Mouse (Mus musculus) R1 (cell line): ENCODE measurements around the gene Scamp1.

ENCODE experiments used
- DNase-seq: peaks from one replicate; pipeline ENCODE4 v3.0.0-alpha.2; 2018; ENCODE audit warnings: low read depth, low spot score

Scamp1 gene

GRCm38 (mm10) chr13:94177148-94177547, 108.5 kb downstream of the Scamp1 start:
- peak; percentile 65 for DNase-seq

DNA sequence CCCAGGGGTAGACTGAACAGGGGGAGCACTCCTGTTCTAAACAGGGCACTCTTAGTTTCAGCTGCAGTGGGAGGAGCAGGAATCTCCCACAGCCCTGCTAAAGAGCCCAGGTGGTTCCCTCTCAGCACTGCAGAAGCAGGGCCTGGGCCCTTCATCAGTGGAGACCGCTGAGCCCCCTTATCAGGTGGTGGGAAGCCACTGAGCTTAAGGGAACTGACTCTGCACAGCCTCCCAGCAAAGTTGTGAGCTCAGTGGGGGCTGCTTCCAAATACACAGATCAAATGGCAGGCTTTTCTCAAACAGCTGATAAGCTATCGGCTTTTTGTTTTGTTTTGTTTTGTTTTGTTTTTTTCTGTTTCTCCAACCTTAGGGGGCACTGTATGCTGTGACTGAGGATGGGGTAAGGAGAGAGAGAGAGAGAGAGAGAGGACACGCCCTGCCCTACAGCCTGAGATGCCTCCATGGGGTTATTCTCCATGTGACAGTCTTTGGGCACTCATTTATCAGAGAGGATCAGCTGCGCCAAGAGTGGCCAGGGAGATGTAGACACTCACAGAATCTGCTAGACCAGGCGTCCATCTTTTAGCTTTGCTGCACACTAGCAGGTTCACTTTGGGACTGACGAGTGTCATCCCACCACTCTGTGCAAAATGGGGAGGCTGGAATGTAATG, 110.1 kb downstream of the Scamp1 start:
- DNase-seq: no peak

- peak; percentile 25 for DNase-seq
Observed at GRCm38 (mm10) chr13:94174577-94175279, 110.9 kb downstream of the Scamp1 start.

GRCm38 (mm10) chr13:94173633-94174576, 111.8 kb downstream of the Scamp1 start:
- DNase-seq: peak; percentile 30

GRCm38 (mm10) chr13:94172533-94173310, 112.9 kb downstream of the Scamp1 start:
- no peak for DNase-seq

DNA sequence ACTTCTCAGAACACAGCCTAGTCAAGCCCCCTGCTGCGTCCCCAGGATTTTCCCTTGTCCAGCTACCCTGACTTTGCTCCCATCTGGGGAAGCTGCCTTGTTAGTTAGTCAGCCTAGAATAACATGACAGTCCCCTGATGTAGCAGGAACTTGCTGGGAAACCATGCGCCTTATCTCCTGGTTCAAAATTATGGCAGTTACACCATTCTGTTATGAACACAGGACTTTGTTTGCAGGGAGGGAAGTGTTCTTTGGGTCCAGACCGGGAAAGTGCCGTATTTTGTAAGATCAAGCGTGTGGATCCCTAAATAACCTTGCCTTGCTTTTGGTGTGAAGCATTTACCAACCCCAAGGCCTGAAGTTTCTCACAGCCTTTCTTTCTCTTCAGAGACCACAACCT, 114.0 kb downstream of the Scamp1 start:
- DNase-seq: no peak

DNA sequence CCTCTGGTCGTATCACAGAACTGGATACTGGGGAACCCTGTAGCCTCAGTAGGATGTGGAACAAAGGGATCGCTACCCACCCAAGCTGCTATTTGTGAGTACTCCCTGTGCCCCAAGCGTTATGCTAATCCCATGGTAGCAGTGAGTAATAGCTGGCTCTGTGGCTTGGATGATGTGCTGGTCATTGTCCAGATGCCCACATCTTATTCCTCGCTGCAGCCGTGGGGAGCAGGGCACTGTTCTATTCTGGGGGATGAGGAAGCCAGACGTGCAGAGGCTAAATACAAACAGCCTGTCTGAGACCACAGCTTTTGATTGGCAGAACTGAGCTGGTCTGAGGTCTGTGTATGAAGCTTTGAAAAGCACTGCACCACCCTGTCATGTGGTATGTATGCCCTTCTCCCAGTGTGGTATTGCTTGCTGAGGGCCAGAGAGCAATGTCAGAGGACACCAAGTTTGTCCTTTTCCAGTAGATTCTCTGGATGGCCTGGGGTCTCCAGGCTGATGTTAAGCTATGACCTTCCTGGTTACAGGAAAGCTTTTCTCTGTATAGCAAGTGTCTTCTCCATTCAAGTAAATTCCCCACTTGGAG, 116.2 kb downstream of the Scamp1 start:
- DNase-seq: no peak

GRCm38 (mm10) chr13:94168319-94168718, 117.3 kb downstream of the Scamp1 start:
- no peak for DNase-seq

GRCm38 (mm10) chr13:94164501-94164900, 121.2 kb downstream of the Scamp1 start:
- no peak for DNase-seq

GRCm38 (mm10) chr13:94159478-94160220, 126.0 kb downstream of the Scamp1 start:
- no peak for DNase-seq

- peak; percentile 16 for DNase-seq
Observed at GRCm38 (mm10) chr13:94158864-94159477, 126.7 kb downstream of the Scamp1 start.

- DNase-seq: peak; percentile 34
Observed at GRCm38 (mm10) chr13:94155657-94156429, 129.8 kb downstream of the Scamp1 start.

DNA sequence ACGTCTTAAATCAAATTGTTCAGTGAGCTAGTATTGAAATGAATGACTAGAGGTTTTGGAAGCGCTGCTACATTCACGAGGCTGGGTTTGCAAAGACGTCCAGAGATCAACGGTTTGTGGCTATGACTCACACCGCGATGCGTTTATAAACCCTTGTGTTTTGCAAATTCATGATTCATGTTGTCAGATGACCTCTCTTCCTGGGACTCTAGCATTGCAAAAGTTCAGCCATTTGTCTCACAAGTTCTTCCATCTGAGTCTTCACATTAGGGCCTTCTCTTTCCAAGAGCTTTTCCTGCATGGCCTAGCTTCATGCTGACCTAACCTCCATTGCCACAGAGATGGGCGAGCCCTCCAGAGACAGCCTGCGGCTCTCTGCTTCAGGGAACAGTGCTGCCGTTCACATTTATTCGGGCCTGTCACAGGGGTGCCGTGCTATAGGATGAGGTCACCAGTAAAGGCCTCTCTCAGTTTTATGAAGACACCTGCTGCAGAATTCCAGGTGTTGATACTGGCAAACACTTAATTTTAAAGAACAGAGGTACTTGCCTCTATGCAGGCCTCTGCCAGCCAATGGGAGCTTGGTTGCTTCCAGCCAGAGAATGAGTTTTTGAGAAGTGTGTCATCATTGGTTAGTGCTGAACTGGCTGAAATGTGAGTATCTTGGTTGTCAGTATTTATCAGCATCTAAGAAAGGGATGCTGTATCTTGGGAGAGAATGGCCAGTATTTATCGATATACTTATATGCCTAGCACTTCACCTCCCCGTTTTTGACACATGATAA, 131.0 kb downstream of the Scamp1 start:
- DNase-seq: no peak

DNA sequence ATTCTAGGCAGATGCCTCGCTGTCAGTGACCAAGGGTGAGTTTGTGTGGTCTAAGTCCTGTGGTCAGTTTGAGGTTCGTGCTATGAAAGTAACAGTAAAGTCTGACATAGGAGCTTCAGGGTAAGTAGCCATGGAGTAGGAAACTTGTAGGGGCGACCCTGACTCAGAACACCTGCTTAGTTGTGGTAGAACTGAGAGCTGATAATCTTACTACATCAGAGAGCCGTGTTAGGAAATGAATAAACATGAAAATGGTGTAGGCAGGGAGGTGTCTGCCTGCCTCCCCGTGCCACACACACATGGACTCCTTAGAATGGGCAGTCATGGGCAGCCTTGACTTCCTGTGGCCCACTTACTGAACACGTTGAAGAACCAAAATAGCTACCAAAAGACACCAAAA, 132.0 kb downstream of the Scamp1 start:
- no peak for DNase-seq

DNA sequence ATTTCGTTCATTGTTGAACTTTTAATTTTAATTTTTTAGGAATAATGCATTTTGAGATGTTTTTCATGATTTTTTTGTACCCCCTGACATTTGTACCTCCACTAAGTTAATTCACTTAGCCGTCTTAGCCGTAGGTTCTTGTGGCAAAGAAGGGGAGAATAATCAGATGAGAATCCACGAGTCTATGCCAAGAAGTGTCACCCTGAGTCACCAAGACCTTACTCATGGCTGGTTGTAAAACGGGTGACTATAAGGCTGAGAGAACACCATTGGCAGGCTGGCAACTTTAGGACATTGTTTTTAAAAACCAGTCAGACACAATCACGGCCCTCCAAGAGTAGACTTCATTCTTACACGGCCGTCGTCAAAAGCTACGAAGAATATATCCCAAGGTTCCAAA, 132.8 kb downstream of the Scamp1 start:
- no peak for DNase-seq
